Mouse (Mus musculus) small intestine, adult 2 months (tissue): ENCODE measurements around the gene Tnni1. TPM values are rescaled to one million over a fixed set of nuclear protein-coding genes. Genes with fewer than 3 reads are reported as not detected.

Experiments used
- H3K27ac ChIP-seq: fragments of 200-500 bp; 2 replicates; pipeline ENCODE4 v1.5.1; 2012; ENCODE audit warnings: low read depth, low read length, control low read depth, inconsistent platforms; ENCODE audit not compliant: insufficient read depth
- H3K27me3 ChIP-seq: fragments of 200-500 bp; 2 replicates; pipeline ENCODE4 v1.6.1; 2012; ENCODE audit warnings: mild to moderate bottlenecking, moderate library complexity, low read length, inconsistent platforms; ENCODE audit not compliant: control insufficient read depth, insufficient read depth
- H3K36me3 ChIP-seq: fragments of 200-500 bp; 2 replicates; pipeline ENCODE4 v1.6.1; 2012; ENCODE audit warnings: mild to moderate bottlenecking, low read length, control low read depth, inconsistent platforms; ENCODE audit not compliant: control insufficient read depth, insufficient read depth
- H3K4me1 ChIP-seq: fragments of 200-500 bp; 2 replicates; pipeline ENCODE4 v1.6.1; 2012; ENCODE audit warnings: low read length, inconsistent platforms, mixed read lengths; ENCODE audit not compliant: control insufficient read depth, insufficient read depth, insufficient read length
- H3K4me3 ChIP-seq: fragments of 200-500 bp; 2 replicates; pipeline ENCODE4 v1.5.1; 2012; ENCODE audit warnings: low read depth, mild to moderate bottlenecking, control low read depth, inconsistent platforms, low read length, moderate library complexity
- CTCF ChIP-seq: fragments of 200-500 bp; IDR thresholded peaks from 2 replicates; pipeline ENCODE4 v1.5.1; 2012; ENCODE audit warnings: low read depth, mild to moderate bottlenecking, control low read depth, inconsistent platforms, low read length, moderate library complexity, mixed read lengths; ENCODE audit not compliant: insufficient replicate concordance, insufficient read length; ENCODE audit errors: extremely low read depth
- POLR2A ChIP-seq: fragments of 200-500 bp; IDR thresholded peaks from 2 replicates; pipeline ENCODE4 v1.6.1; 2012; ENCODE audit warnings: low read depth, mild to moderate bottlenecking, control low read depth, inconsistent platforms, low read length, moderate library complexity
- WGBS: fragments of 180-500 bp; shearing (Covaris S2); methylation state at CpG from one replicate; pipeline ENCODE4 v1.1.7; 2018; 5-methylcytosine and 5-hydroxymethylcytosine counted together
- polyA plus RNA-seq: library from polyadenylated mRNA; depleted of rRNA; stranded (reverse); fragments of >200 nt; gene quantifications from 2 replicates; pipeline ENCODE4 v1.2.3, GENCODE M21; 2012; rRNA removed

Gene Tnni1
- polyA plus RNA-seq, 1 experiment = 0.42 TPM

GRCm38 (mm10) chr1:135854591-135855343 lies 75.5 kb downstream of the Tnni1 start:
- no peak overlapping the region for H3K27ac ChIP-seq
- TF ChIP-seq POLR2A (no peak), CTCF (no peak)
- 87% methylated on average over 6 of the region's 6 CpGs for WGBS
- no peaks in the 10 kb centered on the region for H3K36me3 ChIP-seq
- H3K4me3 ChIP-seq = no peak overlapping the region
- H3K4me1 ChIP-seq = peaks cover 2% of the 10 kb centered on the region; the same call in 1 of the 2 replicates
- no peaks in the 10 kb centered on the region for H3K27me3 ChIP-seq

GRCm38 (mm10) chr1:135855344-135855687 lies 76.1 kb downstream of the Tnni1 start:
- Histone ChIP-seq H3K27me3 (no peaks in the 10 kb centered on the region), H3K36me3 (no peaks in the 10 kb centered on the region), H3K4me3 (no peak overlapping the region), H3K4me1 (peaks cover 2% of the 10 kb centered on the region; the same call in 1 of the 2 replicates), H3K27ac (no peak overlapping the region)
- TF ChIP-seq POLR2A (no peak), CTCF (no peak)
- 97% methylated on average over 1 of the region's 1 CpGs for WGBS

- TF ChIP-seq POLR2A (no peak), CTCF (no peak)
- 74% methylated on average over 4 of the region's 4 CpGs for WGBS
- Histone ChIP-seq H3K4me1 (peaks cover 2% of the 10 kb centered on the region; the same call in 1 of the 2 replicates), H3K27ac (no peak overlapping the region), H3K27me3 (no peaks in the 10 kb centered on the region), H3K4me3 (no peak overlapping the region), H3K36me3 (no peaks in the 10 kb centered on the region)
Observed at GRCm38 (mm10) chr1:135856070-135856469, 76.8 kb downstream of the Tnni1 start.

- H3K27me3 ChIP-seq = no peaks in the 10 kb centered on the region
- H3K27ac ChIP-seq = no peak overlapping the region
- H3K4me3 ChIP-seq = no peak overlapping the region
- peaks cover 2% of the 10 kb centered on the region; the same call in 1 of the 2 replicates for H3K4me1 ChIP-seq
- no peaks in the 10 kb centered on the region for H3K36me3 ChIP-seq
- 41% methylated on average over 11 of the region's 11 CpGs for WGBS
- TF ChIP-seq CTCF (no peak), POLR2A (no peak)
Observed at GRCm38 (mm10) chr1:135857137-135857775, 78.0 kb downstream of the Tnni1 start.

GRCm38 (mm10) chr1:135858533-135858932 lies 79.3 kb downstream of the Tnni1 start:
- WGBS = 75% methylated on average over 7 of the region's 7 CpGs
- Histone ChIP-seq H3K36me3 (no peaks in the 10 kb centered on the region), H3K4me3 (no peak overlapping the region), H3K27me3 (no peaks in the 10 kb centered on the region), H3K4me1 (no peaks in the 10 kb centered on the region; the same call in 1 of the 2 replicates), H3K27ac (no peak overlapping the region)
- no peak for TF ChIP-seq CTCF
- no peak for TF ChIP-seq POLR2A

Other genes with a start within 250 kb of the Tnni1 start
- gene Nav1, start 172.1 kb upstream of the Tnni1 start, polyA plus RNA-seq = 4.7 and 6.2 TPM in 2 replicates
- gene Csrp1, start 59.4 kb upstream of the Tnni1 start, polyA plus RNA-seq = 140 and 147 TPM in 2 replicates
- gene Phlda3, start 13.3 kb upstream of the Tnni1 start, polyA plus RNA-seq = 8.7 and 10.5 TPM in 2 replicates
- 128 and 314 TPM in 2 replicates for gene Lad1, start 39.2 kb downstream of the Tnni1 start, polyA plus RNA-seq
- 0.56 TPM in 2 replicates for gene Tnnt2, start 56.9 kb downstream of the Tnni1 start, polyA plus RNA-seq
- 5.0 and 12.5 TPM in 2 replicates for gene Pkp1, start 139.8 kb downstream of the Tnni1 start, polyA plus RNA-seq
- gene Igfn1, start 226.9 kb downstream of the Tnni1 start, polyA plus RNA-seq = 0.11 and 0.34 TPM in 2 replicates
- 20.4 and 21.8 TPM in 2 replicates for gene Tmem9, start 228.7 kb downstream of the Tnni1 start, polyA plus RNA-seq